Mouse (Mus musculus): ENCODE measurements around the gene Fnbp1l.
A peak's percentile ranks its signal among the peaks of the same experiment; 100 is the strongest.

The Fnbp1l gene

GRCm38 (mm10) chr3:122528477-122528876 is 91.0 kb downstream of the Fnbp1l start:
- DNase-seq (ENCODE audit: low spot score in 2 of 2), result no peak

DNA sequence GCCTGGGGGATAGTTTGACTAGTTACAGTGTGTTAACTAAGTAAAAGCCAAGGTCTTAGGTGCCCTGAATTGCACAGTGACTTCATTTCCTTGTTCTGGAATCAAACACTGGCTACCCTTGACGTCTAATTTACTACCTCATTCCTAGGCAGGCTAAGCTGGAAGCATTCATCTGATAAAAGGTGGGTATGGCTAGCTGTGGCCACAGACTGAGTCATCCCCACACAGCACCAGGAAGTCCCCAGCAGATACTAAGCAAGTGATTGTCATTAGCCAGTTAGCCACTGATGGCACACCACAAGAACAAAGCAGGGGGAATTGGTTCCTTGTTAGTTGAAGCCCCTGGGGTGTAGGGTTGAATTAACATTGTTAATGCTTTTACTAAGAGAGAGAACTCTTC is 98.2 kb downstream of the Fnbp1l start:
- no peak for DNase-seq (ENCODE audit: low spot score in 2 of 2)

DNA sequence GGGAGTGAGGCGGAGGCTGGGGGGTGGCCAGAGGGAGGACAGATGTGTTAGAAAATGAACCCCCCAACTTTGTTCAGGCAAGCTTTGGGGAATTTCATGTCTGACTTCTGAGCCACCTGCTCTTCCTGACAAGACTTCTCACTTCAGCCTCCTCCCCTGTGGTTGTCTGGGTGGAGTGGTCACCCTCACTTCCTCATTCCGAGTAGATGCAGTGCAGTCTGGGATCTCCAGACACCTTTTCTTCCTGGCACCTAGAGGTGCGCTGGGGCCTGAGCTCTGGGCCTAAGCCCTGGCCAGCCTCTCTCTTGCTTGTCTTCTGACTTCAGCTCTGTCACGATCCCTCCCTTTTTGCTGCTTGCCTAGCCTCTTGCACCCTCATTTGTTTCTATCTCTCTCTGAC is 98.6 kb downstream of the Fnbp1l start:
- no peak for DNase-seq (ENCODE audit: low spot score in 2 of 2)

- no peak for DNase-seq (ENCODE audit: low spot score in 2 of 2)
Measured at GRCm38 (mm10) chr3:122520365-122520764, 99.2 kb downstream of the Fnbp1l start.

DNA sequence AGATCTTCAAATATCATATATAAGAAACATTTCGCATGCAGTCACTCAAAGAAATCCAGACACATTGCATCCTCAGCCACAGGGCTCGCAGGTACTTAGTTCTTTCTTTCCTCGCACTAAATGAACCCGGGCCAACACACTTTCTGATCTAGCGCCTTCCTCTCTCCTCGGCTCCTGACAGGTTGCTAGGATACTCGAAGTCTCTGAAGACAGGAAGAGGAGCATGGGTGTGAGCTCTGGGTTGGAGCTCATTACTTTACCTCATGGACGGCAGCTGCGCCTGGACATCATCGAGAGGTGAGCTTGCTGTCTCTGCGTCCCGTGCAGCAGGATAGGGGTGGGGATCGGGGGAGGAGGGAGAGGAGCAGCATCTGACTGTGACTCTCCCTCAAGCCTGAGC is 100.4 kb downstream of the Fnbp1l start:
- DNase-seq (ENCODE audit: low spot score in 2 of 2), result no peak

DNA sequence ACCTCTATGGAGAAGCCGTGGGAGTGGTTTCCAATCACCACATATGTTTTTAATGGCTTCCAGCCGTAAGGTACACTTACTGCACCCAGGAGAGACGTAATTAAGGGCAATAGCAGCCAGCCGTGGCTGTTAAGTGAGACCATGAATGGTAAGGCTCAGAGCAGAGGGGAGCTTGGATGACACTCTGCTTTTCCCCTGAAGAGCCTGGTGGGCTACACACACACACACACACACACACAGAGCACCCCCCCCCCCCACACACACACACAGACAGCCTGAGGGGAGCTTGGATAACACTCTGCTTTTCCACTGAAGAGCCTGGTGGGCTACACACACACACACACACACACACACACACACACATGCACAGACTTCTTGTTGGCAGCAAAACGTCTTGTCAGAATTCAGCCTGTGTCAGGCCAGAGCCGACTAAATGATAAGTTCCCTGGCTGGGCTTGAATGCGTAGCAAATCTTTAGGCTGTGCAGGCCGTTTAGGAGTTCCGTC is 101.2 kb downstream of the Fnbp1l start:
- DNase-seq (ENCODE audit: low spot score in 2 of 2), result no peak

- DNase-seq (ENCODE audit: low spot score in 2 of 2), result no peak
Measured at GRCm38 (mm10) chr3:122517726-122518125, 101.8 kb downstream of the Fnbp1l start.

DNA sequence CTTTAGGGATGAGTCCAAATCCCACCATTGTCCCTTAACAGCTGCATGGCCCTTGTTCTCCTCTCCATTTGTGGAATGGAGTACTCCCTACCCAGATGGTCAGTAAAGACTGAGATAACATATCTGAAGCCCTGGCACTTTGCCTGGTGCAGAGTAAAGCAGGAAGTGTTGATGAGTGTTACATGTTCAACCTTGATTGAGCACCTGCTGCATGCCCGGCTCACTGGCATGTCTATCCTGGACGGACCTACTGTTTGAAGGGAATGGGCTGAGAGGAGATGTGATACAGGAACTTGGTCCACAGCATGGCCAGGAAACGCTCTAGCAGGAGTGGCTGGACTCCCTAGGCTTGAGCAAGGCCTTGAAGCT is 103.2 kb downstream of the Fnbp1l start:
- no peak for DNase-seq (ENCODE audit: low spot score in 2 of 2)

GRCm38 (mm10) chr3:122515568-122516326 is 103.8 kb downstream of the Fnbp1l start:
- DNase-seq (ENCODE audit: low spot score in 2 of 2), result no peak

DNA sequence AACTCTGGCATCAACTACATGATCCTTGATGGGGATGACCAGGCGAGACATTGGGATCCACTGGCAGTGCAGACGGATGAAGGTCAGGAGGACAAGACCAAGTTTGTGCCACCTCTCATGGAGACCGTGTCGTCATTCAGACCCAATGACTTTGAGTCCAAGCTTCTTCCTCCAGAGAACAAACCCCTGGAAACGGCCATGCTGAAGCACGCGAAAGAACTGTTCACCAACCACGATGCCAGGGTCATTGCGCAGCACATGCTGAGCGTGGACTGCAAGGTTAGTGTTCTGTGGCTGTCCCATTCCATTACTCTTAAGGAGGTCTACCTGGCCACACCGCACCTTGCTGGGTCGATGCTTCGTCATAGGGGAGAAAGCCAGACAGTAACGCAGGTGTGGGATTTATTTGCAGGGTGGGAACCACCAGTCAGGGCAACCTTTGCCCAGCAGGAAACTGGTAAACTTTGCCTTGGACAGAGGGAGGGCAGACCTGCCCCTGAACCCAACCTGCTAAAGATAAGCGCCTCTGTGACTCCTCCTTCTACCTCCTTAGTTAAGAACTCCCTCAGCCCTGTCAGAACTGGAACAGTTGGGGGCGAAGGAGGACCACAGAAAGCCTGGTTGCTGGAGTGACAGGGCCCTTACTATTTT is 106.7 kb downstream of the Fnbp1l start:
- no peak for DNase-seq (ENCODE audit: low spot score in 2 of 2)

DNA sequence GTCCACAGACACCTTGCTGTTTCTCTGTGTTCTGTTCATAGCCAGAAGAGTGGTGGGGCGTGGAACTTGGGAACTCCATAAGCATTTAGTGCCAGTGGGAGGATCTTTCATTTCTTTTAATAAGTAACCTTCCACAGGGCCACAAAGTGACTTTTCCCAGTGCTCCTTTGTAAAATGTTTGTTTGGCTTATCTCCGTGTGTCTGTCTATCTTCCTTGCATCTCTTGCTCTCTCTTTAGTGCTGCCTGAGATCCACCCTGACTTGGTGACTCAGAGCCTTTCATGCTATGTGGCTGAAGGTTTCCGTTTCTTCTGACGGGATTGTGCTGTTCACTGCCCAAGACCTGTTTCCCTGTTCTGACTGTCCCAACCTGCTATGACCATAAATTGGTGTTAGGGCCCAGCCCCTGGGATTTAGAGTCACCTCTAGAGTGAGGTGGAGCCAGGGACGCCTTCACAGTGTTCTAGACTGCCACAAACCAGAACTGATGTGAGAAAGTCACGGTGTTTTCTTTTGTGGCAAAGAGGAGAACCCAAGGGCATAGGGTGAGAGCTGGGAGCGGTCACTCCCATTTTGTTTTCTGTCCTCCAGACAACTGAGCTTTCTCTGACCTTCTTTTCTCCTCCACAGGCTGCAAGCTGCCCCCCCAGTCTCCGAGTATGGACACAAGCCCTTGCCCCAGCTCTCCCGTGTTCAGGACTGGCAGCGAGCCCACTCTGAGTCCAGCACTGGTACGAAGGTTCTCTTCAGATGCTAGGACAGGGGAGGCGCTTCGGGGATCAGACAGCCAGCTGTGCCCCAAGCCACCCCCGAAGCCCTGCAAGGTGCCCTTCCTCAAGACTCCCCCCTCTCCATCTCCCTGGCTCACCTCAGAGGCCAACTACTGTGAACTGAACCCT is 107.5 kb downstream of the Fnbp1l start:
- DNase-seq (ENCODE audit: low spot score in 2 of 2), result no peak

GRCm38 (mm10) chr3:122510932-122511331 is 108.6 kb downstream of the Fnbp1l start:
- DNase-seq (ENCODE audit: low spot score in 2 of 2), result no peak

- DNase-seq (ENCODE audit: low spot score in 2 of 2), result no peak
Measured at GRCm38 (mm10) chr3:122510240-122510750, 109.2 kb downstream of the Fnbp1l start.

DNA sequence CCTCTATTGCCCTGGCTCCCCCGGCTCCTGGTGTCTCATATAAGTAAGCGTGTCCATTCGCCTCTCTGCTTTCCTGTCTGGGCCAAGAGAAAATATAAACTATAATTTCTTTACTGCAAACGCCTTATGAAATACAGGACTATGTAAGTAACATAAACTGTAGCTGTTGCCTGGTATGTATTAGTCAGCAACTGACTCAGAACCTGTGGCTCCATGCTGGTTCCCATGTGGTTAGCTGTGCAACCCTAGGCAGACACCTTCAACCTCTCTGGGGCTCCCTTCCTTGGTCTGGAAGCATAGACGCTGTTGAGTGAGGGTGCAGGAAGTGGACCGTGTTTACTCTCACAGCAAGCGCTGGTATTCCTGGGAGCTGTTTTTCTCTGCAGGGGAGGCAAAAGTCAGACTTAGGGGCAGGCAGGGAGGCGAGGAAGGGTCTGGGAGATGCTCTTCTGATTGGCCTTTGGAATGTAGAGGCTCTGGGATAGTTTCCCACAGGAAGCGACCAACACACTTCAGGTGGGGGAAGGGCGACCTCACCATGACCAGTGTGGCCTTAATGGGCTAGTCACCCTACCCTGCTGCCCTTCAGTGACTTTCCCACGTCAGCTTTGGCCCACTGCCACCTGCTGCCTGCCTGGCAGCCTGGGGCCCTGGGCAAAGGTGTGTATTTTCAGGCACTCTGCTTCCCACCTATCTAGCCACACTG is 109.8 kb downstream of the Fnbp1l start:
- no peak for DNase-seq (ENCODE audit: low spot score in 2 of 2)

- no peak for DNase-seq (ENCODE audit: low spot score in 2 of 2)
Measured at GRCm38 (mm10) chr3:122509084-122509483, 110.4 kb downstream of the Fnbp1l start.

DNA sequence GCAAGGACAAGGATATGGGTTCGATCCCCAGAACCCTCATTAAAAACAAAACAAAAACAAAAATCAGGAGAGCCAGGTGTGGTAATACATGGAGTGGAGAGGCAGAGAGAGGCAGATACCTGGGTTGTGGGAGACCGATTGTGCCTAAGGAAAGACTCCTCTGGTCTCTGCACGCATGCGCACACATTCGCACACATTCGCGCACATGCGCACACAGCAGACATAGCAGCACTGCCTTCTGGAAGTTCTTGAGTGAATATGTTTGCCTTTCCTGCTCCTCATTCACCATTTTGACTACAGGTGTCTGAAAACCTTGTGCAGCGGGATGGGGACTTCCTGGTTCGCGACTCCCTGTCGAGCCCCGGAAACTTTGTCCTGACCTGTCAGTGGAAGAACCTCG is 111.7 kb downstream of the Fnbp1l start:
- no peak for DNase-seq (ENCODE audit: low spot score in 2 of 2)

DNA sequence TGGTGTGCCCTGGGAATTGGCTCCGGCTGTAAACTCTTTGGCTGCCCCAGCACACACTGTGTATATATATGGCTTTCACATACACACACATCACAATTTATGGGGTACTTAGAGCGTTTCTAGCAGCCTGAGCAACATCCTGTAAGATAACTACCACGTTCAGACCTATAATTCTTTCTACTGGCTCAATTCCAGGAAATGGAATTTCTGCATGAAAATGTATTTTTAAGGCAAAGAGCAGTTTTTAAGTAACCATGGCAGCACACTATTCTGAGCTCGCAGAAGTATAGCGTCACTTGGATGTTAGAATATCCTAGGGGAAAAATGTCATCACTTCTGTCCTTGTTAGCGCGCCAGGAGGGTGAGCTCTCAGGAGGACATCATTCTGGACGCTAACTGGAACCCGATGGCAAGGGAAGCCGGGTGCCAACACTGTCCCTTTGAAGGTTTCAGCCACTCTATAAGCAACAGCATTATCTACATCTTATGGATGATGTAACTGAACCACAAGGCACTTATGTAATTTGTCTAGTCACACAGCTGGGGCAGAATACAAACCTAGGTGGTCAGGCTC is 113.1 kb downstream of the Fnbp1l start:
- peak in 1 of 2 experiments; percentile 38 for DNase-seq (ENCODE audit: low spot score in 2 of 2)

DNA sequence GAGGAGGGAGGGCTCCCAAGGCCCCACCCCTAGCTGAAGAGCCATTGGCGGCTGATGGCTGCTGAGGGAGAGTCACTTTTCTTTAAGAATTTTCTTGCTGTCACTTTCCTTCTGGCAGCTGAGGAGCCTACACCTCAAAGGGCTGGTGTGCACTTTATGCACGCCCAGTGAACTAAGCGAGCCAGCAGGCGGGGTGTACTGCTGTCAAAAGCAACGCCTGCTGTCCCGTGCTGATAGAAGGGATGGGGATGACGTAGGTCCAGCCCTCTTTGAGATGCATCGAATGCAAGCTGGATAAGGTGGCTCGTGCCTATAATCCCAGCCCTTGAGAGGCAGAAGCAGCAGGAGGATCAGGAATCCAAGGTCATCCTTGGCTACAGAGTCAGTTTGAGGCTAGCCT is 118.6 kb downstream of the Fnbp1l start:
- DNase-seq (ENCODE audit: low spot score in 2 of 2), result no peak

DNA sequence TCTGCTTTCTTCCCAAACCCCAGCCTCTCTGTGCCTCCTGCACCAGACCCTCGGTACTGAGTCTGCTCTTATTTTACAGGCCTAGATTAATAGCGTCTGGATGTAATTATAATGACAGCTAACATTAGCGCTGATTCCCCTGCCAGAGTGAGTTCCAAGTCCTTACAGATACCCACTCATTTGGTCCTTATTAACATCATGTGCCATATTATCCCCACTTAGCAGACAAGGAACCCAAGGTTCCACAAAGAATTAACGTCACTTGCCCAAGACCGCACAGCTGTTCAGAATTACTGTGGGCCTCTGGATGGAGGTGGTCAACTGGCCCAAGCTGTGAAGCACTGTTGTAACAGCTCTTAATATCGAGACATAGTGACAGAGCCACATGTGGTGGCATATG is 119.9 kb downstream of the Fnbp1l start:
- no peak for DNase-seq (ENCODE audit: low spot score in 2 of 2)

GRCm38 (mm10) chr3:122498528-122498927 is 121.0 kb downstream of the Fnbp1l start:
- no peak for DNase-seq (ENCODE audit: low spot score in 2 of 2)

GRCm38 (mm10) chr3:122497871-122498270 is 121.6 kb downstream of the Fnbp1l start:
- DNase-seq (ENCODE audit: low spot score in 2 of 2), result no peak
